Mouse (Mus musculus) lung, postnatal 14 days (tissue): ENCODE measurements around the gene 4930519P11Rik.

Source experiments
- DNase-seq: peaks from one replicate; pipeline ENCODE4 v3.0.0; 2021

Gene 4930519P11Rik

GRCm38 (mm10) chr2:154583906-154584872, 29.0 kb downstream of the 4930519P11Rik start:
- no peak for DNase-seq

GRCm38 (mm10) chr2:154581421-154581820, 31.8 kb downstream of the 4930519P11Rik start:
- no peak for DNase-seq

GRCm38 (mm10) chr2:154580586-154580985, 32.7 kb downstream of the 4930519P11Rik start:
- peak; percentile 38 for DNase-seq

GRCm38 (mm10) chr2:154577744-154578067, 35.5 kb downstream of the 4930519P11Rik start:
- no peak for DNase-seq

- DNase-seq: no peak
These were observed 36.1 kb downstream of the 4930519P11Rik start for GRCm38 (mm10) chr2:154576876-154577743.

GRCm38 (mm10) chr2:154574271-154574670, 39.0 kb downstream of the 4930519P11Rik start:
- DNase-seq: no peak

- no peak for DNase-seq
These were observed 40.2 kb downstream of the 4930519P11Rik start for GRCm38 (mm10) chr2:154572996-154573395.

- no peak for DNase-seq
These were observed 41.3 kb downstream of the 4930519P11Rik start for GRCm38 (mm10) chr2:154571976-154572375.

GRCm38 (mm10) chr2:154571266-154571665, 42.0 kb downstream of the 4930519P11Rik start:
- DNase-seq: no peak

- no peak for DNase-seq
These were observed 42.6 kb downstream of the 4930519P11Rik start for GRCm38 (mm10) chr2:154570666-154571065.

- peak; percentile 95 for DNase-seq
These were observed 43.4 kb downstream of the 4930519P11Rik start, which contains the start of gene E2f1 for GRCm38 (mm10) chr2:154569836-154570286. Gene E2f1 (minus strand): TSS chr2:154569892.

GRCm38 (mm10) chr2:154569071-154569748, 44.0 kb downstream of the 4930519P11Rik start:
- peak; percentile 55 for DNase-seq

GRCm38 (mm10) chr2:154568329-154569070, 44.7 kb downstream of the 4930519P11Rik start:
- peak; percentile 32 for DNase-seq

- DNase-seq: peak; percentile 44
These were observed 45.5 kb downstream of the 4930519P11Rik start for GRCm38 (mm10) chr2:154567766-154568165.

GRCm38 (mm10) chr2:154566641-154567040, 46.6 kb downstream of the 4930519P11Rik start:
- no peak for DNase-seq

GRCm38 (mm10) chr2:154565562-154565961, 47.7 kb downstream of the 4930519P11Rik start:
- no peak for DNase-seq

GRCm38 (mm10) chr2:154563612-154564170, 49.5 kb downstream of the 4930519P11Rik start:
- DNase-seq: no peak
